Mouse (Mus musculus) heart, embryonic 12.5 days (tissue): ENCODE results near the gene Nfkbie. TPM values are rescaled to one million over a fixed set of nuclear protein-coding genes. Genes with fewer than 3 reads are reported as not detected.

Source experiments
- ATAC-seq: fragments of 200-750 bp; cut with Nextera tagmentation; 2 replicates; pipeline ENCODE4 v1.8.0; 2017; ENCODE audit warnings: moderate TSS enrichment, moderate library complexity; ENCODE audit not compliant: insufficient number of reproducible peaks, low FRiP score
- H3K27ac ChIP-seq: fragments of 300-500 bp; sonication (generic); 2 replicates; pipeline ENCODE4 v1.5.1; 2016; ENCODE audit warnings: mild to moderate bottlenecking, moderate library complexity; ENCODE audit not compliant: poor library complexity, severe bottlenecking
- H3K27me3 ChIP-seq: fragments of 300-500 bp; sonication (generic); replicated peaks from 2 replicates; pipeline ENCODE4 v1.6.1; 2016; ENCODE audit warnings: mild to moderate bottlenecking, moderate library complexity
- H3K36me3 ChIP-seq: fragments of 300-500 bp; sonication (generic); 2 replicates; pipeline ENCODE4 v1.6.1; 2016; ENCODE audit warnings: mild to moderate bottlenecking, moderate library complexity
- H3K4me1 ChIP-seq: fragments of 300-500 bp; sonication (generic); replicated peaks from 2 replicates; pipeline ENCODE4 v1.6.1; 2016; ENCODE audit warnings: mild to moderate bottlenecking
- H3K4me2 ChIP-seq: fragments of 300-500 bp; sonication (generic); 2 replicates; pipeline ENCODE4 v1.6.1; 2016; ENCODE audit warnings: mild to moderate bottlenecking, moderate library complexity
- H3K4me3 ChIP-seq: fragments of 300-500 bp; sonication (generic); 2 replicates; pipeline ENCODE4 v1.5.1; 2016; ENCODE audit warnings: mild to moderate bottlenecking
- H3K9ac ChIP-seq: fragments of 300-500 bp; sonication (generic); 2 replicates; pipeline ENCODE4 v1.6.1; 2016; ENCODE audit warnings: mild to moderate bottlenecking, moderate library complexity
- H3K9me3 ChIP-seq: fragments of 300-500 bp; sonication (generic); replicated peaks from 2 replicates; pipeline ENCODE4 v1.6.1; 2016; ENCODE audit warnings: mild to moderate bottlenecking, moderate library complexity
- WGBS: fragments of 180-500 bp; shearing (Covaris S2); methylation state at CpG from one replicate; pipeline ENCODE4 v1.1.7; 2016; 5-methylcytosine and 5-hydroxymethylcytosine counted together
- polyA plus RNA-seq: library from polyadenylated mRNA; unstranded; fragments of >200 nt; fragmentation: Nextera tagmentation; extraction: Ambion mirVana; gene quantifications from 2 replicates; pipeline ENCODE4 v1.2.1, GENCODE M21; 2016

Gene Nfkbie
- polyA plus RNA-seq, 1 experiment from 2014 or later, result 3.1 TPM

- no peak overlapping the region for H3K27ac ChIP-seq
- ATAC-seq, result no peak
These were observed 27.3 kb downstream of the Nfkbie start for GRCm38 (mm10) chr17:45582715-45583355.

GRCm38 (mm10) chr17:45584096-45584896 is 28.8 kb downstream of the Nfkbie start:
- Histone ChIP-seq H3K27ac (peak overlapping the region; percentile 94), H3K4me1 (peaks cover 40% of the 10 kb centered on the region), H3K9ac (peak overlapping the region; percentile 46), H3K36me3 (peaks cover 28% of the 10 kb centered on the region), H3K9me3 (0 out of 2 replicates have a peak, but pooled peaks cover 4% of the 10 kb centered on the region), H3K4me2 (peak overlapping the region; percentile 40), H3K4me3 (no peak overlapping the region), H3K27me3 (no peaks in the 10 kb centered on the region)
- peak; percentile 66 for ATAC-seq
- WGBS, result 34% methylated on average over 12 of the region's 12 CpGs

More at GRCm38 (mm10) chr17:45582715-45583355, 27.3 kb downstream of the Nfkbie start:
- H3K36me3 ChIP-seq, result peaks cover 15% of the 10 kb centered on the region
- no peak overlapping the region for H3K4me3 ChIP-seq
- 67% methylated on average over 6 of the region's 6 CpGs for WGBS
- peaks cover 50% of the 10 kb centered on the region for H3K4me1 ChIP-seq
- H3K9ac ChIP-seq, result no peak overlapping the region
- 0 out of 2 replicates have a peak, but pooled peaks cover 4% of the 10 kb centered on the region for H3K9me3 ChIP-seq
- H3K27me3 ChIP-seq, result no peaks in the 10 kb centered on the region
- H3K4me2 ChIP-seq, result no peak overlapping the region

GRCm38 (mm10) chr17:45584939-45585678 is 29.6 kb downstream of the Nfkbie start:
- H3K36me3 ChIP-seq, result peaks cover 35% of the 10 kb centered on the region
- H3K4me1 ChIP-seq, result peaks cover 40% of the 10 kb centered on the region
- H3K4me3 ChIP-seq, result no peak overlapping the region
- 8% methylated on average over 14 of the region's 14 CpGs for WGBS
- H3K9me3 ChIP-seq, result 0 out of 2 replicates have a peak, but pooled peaks cover 4% of the 10 kb centered on the region
- peak overlapping the region; percentile 61 for H3K9ac ChIP-seq
- ATAC-seq, result peak; percentile 84
- H3K27ac ChIP-seq, result peak overlapping the region; percentile 94
- no peaks in the 10 kb centered on the region for H3K27me3 ChIP-seq
- H3K4me2 ChIP-seq, result peak overlapping the region; percentile 40

GRCm38 (mm10) chr17:45585725-45586448 is 30.4 kb downstream of the Nfkbie start:
- WGBS, result 63% methylated on average over 23 of the region's 23 CpGs
- H3K27ac ChIP-seq, result peak overlapping the region; percentile 94
- 0 out of 2 replicates have a peak overlapping the region, but pooled peaks have one; percentile 40 for H3K4me2 ChIP-seq
- H3K9me3 ChIP-seq, result 0 out of 2 replicates have a peak, but pooled peaks cover 4% of the 10 kb centered on the region
- peaks cover 35% of the 10 kb centered on the region for H3K36me3 ChIP-seq
- H3K4me3 ChIP-seq, result no peak overlapping the region
- H3K27me3 ChIP-seq, result no peaks in the 10 kb centered on the region
- ATAC-seq, result no peak
- H3K9ac ChIP-seq, result peak overlapping the region; percentile 61
- peaks cover 40% of the 10 kb centered on the region for H3K4me1 ChIP-seq

- Histone ChIP-seq H3K27me3 (no peaks in the 10 kb centered on the region), H3K4me2 (no peak overlapping the region), H3K36me3 (peaks cover 35% of the 10 kb centered on the region), H3K9me3 (0 out of 2 replicates have a peak, but pooled peaks cover 4% of the 10 kb centered on the region), H3K27ac (peak overlapping the region; percentile 94), H3K4me3 (no peak overlapping the region), H3K4me1 (peaks cover 43% of the 10 kb centered on the region), H3K9ac (no peak overlapping the region)
- 88% methylated on average over 3 of the region's 3 CpGs for WGBS
- ATAC-seq, result no peak
These were observed 30.9 kb downstream of the Nfkbie start for GRCm38 (mm10) chr17:45586449-45586837.

GRCm38 (mm10) chr17:45588370-45588769 is 32.9 kb downstream of the Nfkbie start:
- ATAC-seq, result no peak
- H3K36me3 ChIP-seq, result peaks cover 35% of the 10 kb centered on the region
- 89% methylated on average over 7 of the region's 7 CpGs for WGBS

GRCm38 (mm10) chr17:45589236-45589635 is 33.7 kb downstream of the Nfkbie start:
- Histone ChIP-seq H3K4me1 (peaks cover 55% of the 10 kb centered on the region), H3K4me2 (no peak overlapping the region), H3K9ac (no peak overlapping the region), H3K27ac (no peak overlapping the region), H3K36me3 (peaks cover 35% of the 10 kb centered on the region), H3K9me3 (0 out of 2 replicates have a peak, but pooled peaks cover 4% of the 10 kb centered on the region), H3K4me3 (no peak overlapping the region), H3K27me3 (0 out of 2 replicates have a peak, but pooled peaks cover 7% of the 10 kb centered on the region)
- ATAC-seq, result no peak
- 96% methylated on average over 7 of the region's 7 CpGs for WGBS

More at GRCm38 (mm10) chr17:45588370-45588769, 32.9 kb downstream of the Nfkbie start:
- Histone ChIP-seq H3K4me1 (peaks cover 51% of the 10 kb centered on the region), H3K4me3 (no peak overlapping the region), H3K4me2 (no peak overlapping the region), H3K27ac (no peak overlapping the region), H3K9me3 (0 out of 2 replicates have a peak, but pooled peaks cover 4% of the 10 kb centered on the region), H3K27me3 (no peaks in the 10 kb centered on the region), H3K9ac (no peak overlapping the region)

- 0 out of 2 replicates have a peak, but pooled peaks cover 4% of the 10 kb centered on the region for H3K9me3 ChIP-seq
- 0 out of 2 replicates have a peak, but pooled peaks cover 8% of the 10 kb centered on the region for H3K27me3 ChIP-seq
- H3K4me2 ChIP-seq, result no peak overlapping the region
- H3K4me3 ChIP-seq, result no peak overlapping the region
- 89% methylated on average over 8 of the region's 8 CpGs for WGBS
- H3K4me1 ChIP-seq, result peaks cover 55% of the 10 kb centered on the region
- peaks cover 35% of the 10 kb centered on the region for H3K36me3 ChIP-seq
- H3K27ac ChIP-seq, result no peak overlapping the region
- no peak overlapping the region for H3K9ac ChIP-seq
- ATAC-seq, result no peak
These were observed 34.3 kb downstream of the Nfkbie start for GRCm38 (mm10) chr17:45589844-45590243.

- no peak for ATAC-seq
- peaks cover 55% of the 10 kb centered on the region for H3K4me1 ChIP-seq
- peaks cover 35% of the 10 kb centered on the region for H3K36me3 ChIP-seq
- no peak overlapping the region for H3K27ac ChIP-seq
- WGBS, result 81% methylated on average over 6 of the region's 6 CpGs
- H3K9me3 ChIP-seq, result 0 out of 2 replicates have a peak, but pooled peaks cover 4% of the 10 kb centered on the region
- H3K4me3 ChIP-seq, result no peak overlapping the region
- H3K27me3 ChIP-seq, result 0 out of 2 replicates have a peak, but pooled peaks cover 8% of the 10 kb centered on the region
- no peak overlapping the region for H3K9ac ChIP-seq
- H3K4me2 ChIP-seq, result no peak overlapping the region
These were observed 34.9 kb downstream of the Nfkbie start for GRCm38 (mm10) chr17:45590410-45590809.
